Mouse (Mus musculus) left cerebral cortex, adult 18-20 months (tissue): ENCODE data around the gene Tnfrsf13c. TPM values are rescaled to one million over a fixed set of nuclear protein-coding genes. Genes with fewer than 3 reads are reported as not detected.

Source experiments
- DNase-seq, 2 experiments: peaks; one replicate each; pipeline ENCODE4 v3.0.0; 2021 to 2022; ENCODE audit warnings: low spot score in 2 of 2, mixed read lengths in 1 of 2
- total RNA-seq, 2 experiments: library from RNA; stranded (reverse); gene quantifications; 2 replicates each; pipeline ENCODE4 v1.2.3; 2021

Tnfrsf13c gene
- total RNA-seq, 2 experiments from 2014 or later, result 0.26 to 0.49 TPM

GRCm38 (mm10) chr15:82230098-82230611 lies 6.0 kb upstream of the Tnfrsf13c start:
- DNase-seq, result no peak

- no peak for DNase-seq
These were observed 5.4 kb upstream of the Tnfrsf13c start for GRCm38 (mm10) chr15:82229542-82230045.

- DNase-seq, result no peak
These were observed 1.6 kb upstream of the Tnfrsf13c start for GRCm38 (mm10) chr15:82225769-82226168.

GRCm38 (mm10) chr15:82224602-82225215 lies 540 bp upstream of the Tnfrsf13c start:
- no peak for DNase-seq

GRCm38 (mm10) chr15:82223251-82223650 lies 918 bp downstream of the Tnfrsf13c start:
- DNase-seq, result no peak

- DNase-seq, result no peak
These were observed 2.9 kb downstream of the Tnfrsf13c start for GRCm38 (mm10) chr15:82221104-82221860.

- DNase-seq, result no peak
These were observed 4.0 kb downstream of the Tnfrsf13c start for GRCm38 (mm10) chr15:82220003-82220675.

- no peak for DNase-seq
These were observed 5.1 kb downstream of the Tnfrsf13c start for GRCm38 (mm10) chr15:82218778-82219666.

- no peak for DNase-seq
These were observed 6.2 kb downstream of the Tnfrsf13c start for GRCm38 (mm10) chr15:82217980-82218379.

- DNase-seq, result no peak
These were observed 7.1 kb downstream of the Tnfrsf13c start for GRCm38 (mm10) chr15:82217039-82217438.

GRCm38 (mm10) chr15:82216142-82216827 lies 7.9 kb downstream of the Tnfrsf13c start:
- no peak for DNase-seq

- no peak for DNase-seq
These were observed 8.7 kb downstream of the Tnfrsf13c start for GRCm38 (mm10) chr15:82215332-82216046.

- DNase-seq, result no peak
These were observed 10.9 kb downstream of the Tnfrsf13c start for GRCm38 (mm10) chr15:82213222-82213621.

- no peak for DNase-seq
These were observed 11.5 kb downstream of the Tnfrsf13c start, which contains the start of gene Shisa8 for GRCm38 (mm10) chr15:82212752-82213063. Gene Shisa8 (minus strand): TSS chr15:82212815.

- DNase-seq, result no peak
These were observed 12.0 kb downstream of the Tnfrsf13c start for GRCm38 (mm10) chr15:82211911-82212751.

GRCm38 (mm10) chr15:82211281-82211680 lies 12.9 kb downstream of the Tnfrsf13c start:
- DNase-seq, result no peak

- DNase-seq, result no peak
These were observed 13.4 kb downstream of the Tnfrsf13c start for GRCm38 (mm10) chr15:82210801-82211200.

GRCm38 (mm10) chr15:82209295-82210050 lies 14.7 kb downstream of the Tnfrsf13c start:
- DNase-seq, result no peak
